Mouse (Mus musculus) limb, embryonic 14.5 days (tissue): Measurements from ENCODE around the gene Pnmal1. TPM values are rescaled to one million over a fixed set of nuclear protein-coding genes. Genes with fewer than 3 reads are reported as not detected.
A peak's percentile ranks its signal among the peaks of the same experiment; 100 is the strongest.

Experiments used
- ATAC-seq: fragments of 200-750 bp; cut with Nextera tagmentation; 2 replicates; pipeline ENCODE4 v1.8.0; 2017; ENCODE audit warnings: low read depth, moderate number of reproducible peaks, moderate TSS enrichment; ENCODE audit not compliant: low FRiP score
- DNase-seq: peaks from one replicate; pipeline ENCODE4 v3.0.0-alpha.2; 2015; ENCODE audit warnings: low spot score
- H3K27ac ChIP-seq: fragments of 300-500 bp; sonication (generic); replicated peaks from 2 replicates; pipeline ENCODE4 v1.5.1; 2014; ENCODE audit warnings: low read depth, mild to moderate bottlenecking, low read length, moderate library complexity, mixed read lengths
- H3K27me3 ChIP-seq: fragments of 300-500 bp; sonication (generic); 2 replicates; pipeline ENCODE4 v1.6.1; 2014; ENCODE audit warnings: low read length, mixed read lengths; ENCODE audit not compliant: control insufficient read depth, insufficient read depth
- H3K36me3 ChIP-seq: fragments of 300-500 bp; sonication (generic); 2 replicates; pipeline ENCODE4 v1.6.1; 2014; ENCODE audit warnings: mild to moderate bottlenecking, low read length, moderate library complexity, mixed read lengths; ENCODE audit not compliant: control insufficient read depth, insufficient read depth
- H3K4me1 ChIP-seq: fragments of 300-500 bp; sonication (generic); 2 replicates; pipeline ENCODE4 v1.6.1; 2014; ENCODE audit warnings: antibody characterized with exemption, low read length, mixed read lengths; ENCODE audit not compliant: control insufficient read depth, insufficient read depth
- H3K4me2 ChIP-seq: fragments of 300-500 bp; sonication (generic); replicated peaks from 2 replicates; pipeline ENCODE4 v1.6.1; 2014; ENCODE audit warnings: low read depth, mild to moderate bottlenecking, low read length, moderate library complexity; ENCODE audit not compliant: severe bottlenecking
- H3K4me3 ChIP-seq: fragments of 300-500 bp; sonication (generic); replicated peaks from 2 replicates; pipeline ENCODE4 v1.5.1; 2014; ENCODE audit warnings: low read length
- H3K9ac ChIP-seq: fragments of 300-500 bp; sonication (generic); 2 replicates; pipeline ENCODE4 v1.6.1; 2014; ENCODE audit warnings: mild to moderate bottlenecking, low read depth, low read length, moderate library complexity; ENCODE audit not compliant: severe bottlenecking
- H3K9me3 ChIP-seq: fragments of 300-500 bp; sonication (generic); 2 replicates; pipeline ENCODE4 v1.6.1; 2016; ENCODE audit warnings: low read length; ENCODE audit not compliant: control insufficient read depth
- POLR2A ChIP-seq: fragments of 200-500 bp; IDR thresholded peaks from 2 replicates; pipeline ENCODE4 v1.8.0; 2012; ENCODE audit warnings: inconsistent platforms, mild to moderate bottlenecking, moderate library complexity, borderline replicate concordance; ENCODE audit not compliant: insufficient read depth, insufficient read length; ENCODE audit errors: extremely low read depth
- WGBS: fragments of 180-500 bp; shearing (Covaris S2); extraction: QIAGEN DNeasy Blood & Tissue Kit; methylation state at CpG from one replicate; pipeline ENCODE4 v1.1.7; 2014; 5-methylcytosine and 5-hydroxymethylcytosine counted together
- polyA plus RNA-seq, 2 experiments: library from polyadenylated mRNA; depleted of rRNA in 1 of 2; stranded (reverse) in 1 of 2; unstranded in 1 of 2; fragments of >200 nt; fragmentation: Nextera tagmentation in 1 of 2; extraction: Ambion mirVana in 1 of 2; gene quantifications; 2 replicates each; pipeline versions ENCODE4 v1.2.1 to v1.2.3; 2012 to 2014

Gene Pnmal1
- polyA plus RNA-seq, 2 experiments, result 0.43 to 0.49 TPM

- H3K4me1 ChIP-seq, result peaks cover 41% of the 10 kb centered on the region
- peak; percentile 42 for DNase-seq
- no peak for ATAC-seq
- 40% methylated on average over 15 of the region's 15 CpGs for WGBS
- H3K27me3 ChIP-seq, result no peaks in the 10 kb centered on the region
- TF ChIP-seq POLR2A, result no peak
- peak overlapping the region; percentile 14 for H3K27ac ChIP-seq
- H3K4me2 ChIP-seq, result 0 out of 2 replicates have a peak overlapping the region, but pooled peaks have one; percentile 3
- no peak overlapping the region for H3K4me3 ChIP-seq
- H3K9me3 ChIP-seq, result no peaks in the 10 kb centered on the region
- 0 out of 2 replicates have a peak overlapping the region, but pooled peaks have one; percentile 16 for H3K9ac ChIP-seq
- H3K36me3 ChIP-seq, result no peaks in the 10 kb centered on the region
These were observed 30.7 kb downstream of the Pnmal1 start for GRCm38 (mm10) chr7:16990006-16990744.

GRCm38 (mm10) chr7:16991681-16992450 lies 32.4 kb downstream of the Pnmal1 start:
- Histone ChIP-seq H3K36me3 (peaks cover 6% of the 10 kb centered on the region), H3K27ac (peak overlapping the region; percentile 92), H3K4me3 (no peak overlapping the region), H3K4me2 (peak overlapping the region; percentile 33), H3K9me3 (no peaks in the 10 kb centered on the region), H3K4me1 (peaks cover 55% of the 10 kb centered on the region), H3K9ac (0 out of 2 replicates have a peak overlapping the region, but pooled peaks have one; percentile 4), H3K27me3 (no peaks in the 10 kb centered on the region)
- DNase-seq, result peak; percentile 96
- ATAC-seq, result peak; percentile 83
- 43% methylated on average over 18 of the region's 18 CpGs for WGBS
- no peak for TF ChIP-seq POLR2A

GRCm38 (mm10) chr7:16992451-16992807 lies 33.0 kb downstream of the Pnmal1 start, which contains the start of gene Ccdc8:
Gene Ccdc8, plus strand, starts transcription at chr7:16992708.
- ATAC-seq, result no peak
- Histone ChIP-seq H3K4me2 (peak within 1 kb of the TSS; percentile 86), H3K27me3 (no peaks in the 10 kb centered on the region), H3K36me3 (peaks cover 8% of the 10 kb centered on the region), H3K4me3 (peak within 1 kb of the TSS; percentile 75), H3K9ac (peak within 1 kb of the TSS; percentile 85; the same call in 1 of the 2 replicates), H3K27ac (peak within 1 kb of the TSS; percentile 92), H3K4me1 (peaks cover 56% of the 10 kb centered on the region), H3K9me3 (no peaks in the 10 kb centered on the region)
- 93% methylated on average over 5 of the region's 5 CpGs for WGBS
- no peak for TF ChIP-seq POLR2A
- no peak for DNase-seq

- H3K4me1 ChIP-seq, result peaks cover 50% of the 10 kb centered on the region
- peak overlapping the region; percentile 92 for H3K27ac ChIP-seq
- H3K27me3 ChIP-seq, result no peaks in the 10 kb centered on the region
- H3K36me3 ChIP-seq, result peaks cover 22% of the 10 kb centered on the region
- WGBS, result under 1% methylated on average over 27 of the region's 27 CpGs
- H3K9ac ChIP-seq, result peak overlapping the region; percentile 85
- TF ChIP-seq POLR2A, result peak; percentile 79; the same call in 1 of the 2 replicates
- peak overlapping the region; percentile 75 for H3K4me3 ChIP-seq
- H3K9me3 ChIP-seq, result no peaks in the 10 kb centered on the region
- H3K4me2 ChIP-seq, result peak overlapping the region; percentile 86
- DNase-seq, result peak; percentile 97
- ATAC-seq, result peak; percentile 88
These were observed 34.3 kb downstream of the Pnmal1 start for GRCm38 (mm10) chr7:16993651-16994399.

- no peak for DNase-seq
- H3K27ac ChIP-seq, result peak overlapping the region; percentile 92
These were observed 34.9 kb downstream of the Pnmal1 start for GRCm38 (mm10) chr7:16994400-16994799.

More at GRCm38 (mm10) chr7:16994400-16994799, 34.9 kb downstream of the Pnmal1 start:
- 1% methylated on average over 20 of the region's 20 CpGs for WGBS
- no peak for ATAC-seq
- peak overlapping the region; percentile 85 for H3K9ac ChIP-seq
- peaks cover 25% of the 10 kb centered on the region for H3K36me3 ChIP-seq
- peak overlapping the region; percentile 86 for H3K4me2 ChIP-seq
- no peak for TF ChIP-seq POLR2A
- no peaks in the 10 kb centered on the region for H3K9me3 ChIP-seq
- H3K4me1 ChIP-seq, result peaks cover 50% of the 10 kb centered on the region
- no peaks in the 10 kb centered on the region for H3K27me3 ChIP-seq
- H3K4me3 ChIP-seq, result peak overlapping the region; percentile 75
